In genomic region chr17:12745761-12746160, GRCm38 (mm10) we compare ENCODE assay signal across 13 mouse cellular contexts. TPM values are rescaled to one million over a fixed set of nuclear protein-coding genes. Genes with fewer than 3 reads are reported as not detected.
DNase-seq lines count a peak whose midpoint lies in the region; ATAC-seq lines count a peak whose summit lies in the region.
"Had no signal": no experiment of that assay in that cellular context is flagged by ENCODE, and none has a peak within 500 bp of the region (broad histone marks: within the 10 kb centered on the region; RNA-seq: fewer than 3 reads in every experiment).

No protein-coding gene starts in this region.

- H3K9me3 ChIP-seq in heart, embryonic 11.5 days (replicated peaks; ENCODE audit: control insufficient read depth, low read length), result peaks cover 7% of the 10 kb centered on the region
- H3K9me3 ChIP-seq in forebrain, embryonic 15.5 days, result peaks cover 11% of the 10 kb centered on the region

- H3K27ac ChIP-seq in heart, embryonic 11.5 days (ENCODE audit: low read depth, low read length), result peak overlapping the region; percentile 54
- H3K27ac ChIP-seq in forebrain, embryonic 15.5 days (replicated peaks), result no peak overlapping the region
- H3K27ac ChIP-seq: layer of hippocampus, adult 2 months; limb, embryonic 10.5 days; neural tube, embryonic 13.5 days had no signal

- peak overlapping the region; percentile 2; the same call in 1 of the 2 replicates for H3K4me3 ChIP-seq in heart, embryonic 11.5 days (ENCODE audit: low read depth, low read length)
- no peak overlapping the region for H3K4me3 ChIP-seq in forebrain, embryonic 15.5 days
- H3K4me3 ChIP-seq: layer of hippocampus, adult 2 months; limb, embryonic 10.5 days; neural tube, embryonic 13.5 days had no signal

- ATAC-seq in heart, embryonic 11.5 days (replicated peaks; ENCODE audit: insufficient number of reproducible peaks, low FRiP score, low TSS enrichment), result no peak
- ATAC-seq in hematopoietic stem cell, adult 5-6 weeks (replicated peaks in 1 of 2; ENCODE audit: insufficient read depth in 1 of 2, low FRiP score in 2 of 2, low TSS enrichment in 1 of 2, low read depth in 1 of 2, poor library complexity in 2 of 2, severe bottlenecking in 2 of 2), result peak; percentile 77 to 79
- no peak for ATAC-seq in forebrain, embryonic 15.5 days (replicated peaks)

- peaks cover 60% of the 10 kb centered on the region for H3K4me1 ChIP-seq in heart, embryonic 11.5 days (ENCODE audit: control insufficient read depth, insufficient read depth, low read length)
- peaks cover 13% of the 10 kb centered on the region for H3K4me1 ChIP-seq in forebrain, embryonic 15.5 days

- H3K36me3 ChIP-seq in heart, embryonic 11.5 days (ENCODE audit: control insufficient read depth, insufficient read depth, low read length), result peaks cover 68% of the 10 kb centered on the region
- peaks cover 27% of the 10 kb centered on the region; the same call in 1 of the 2 replicates for H3K36me3 ChIP-seq in forebrain, embryonic 15.5 days

- H3K9ac ChIP-seq in heart, embryonic 11.5 days (ENCODE audit: low read depth, low read length), result 0 out of 2 replicates have a peak overlapping the region, but pooled peaks have one; percentile 22
- no peak overlapping the region for H3K9ac ChIP-seq in forebrain, embryonic 15.5 days (replicated peaks)
- H3K9ac ChIP-seq: neural tube, embryonic 13.5 days had no signal

- H3K27me3 ChIP-seq in heart, embryonic 11.5 days (ENCODE audit: control insufficient read depth, insufficient read depth, low read length), result no peaks in the 10 kb centered on the region
- no peaks in the 10 kb centered on the region for H3K27me3 ChIP-seq in forebrain, embryonic 15.5 days
- H3K27me3 ChIP-seq: neural tube, embryonic 13.5 days had no signal

- peak overlapping the region; percentile 67 for H3K4me2 ChIP-seq in heart, embryonic 11.5 days
- no peak overlapping the region for H3K4me2 ChIP-seq in forebrain, embryonic 15.5 days (replicated peaks)
- H3K4me2 ChIP-seq: neural tube, embryonic 13.5 days had no signal

- DNase-seq in heart, adult 11 months, result no peak
- DNase-seq in CD4-positive, CD25-positive, alpha-beta regulatory T cell, adult 2 months (ENCODE audit: low read depth, low spot score), result peak; percentile 60
- DNase-seq in naive thymus-derived CD4-positive, alpha-beta T cell, adult 2 months (ENCODE audit: low read depth), result peak; percentile 62
- DNase-seq in urinary bladder, postnatal 4 days (ENCODE audit: low spot score in 2 of 2), result no peak
- DNase-seq in kidney, postnatal 10 days, result no peak
- DNase-seq: cerebellum, postnatal 36 days; right cerebral cortex, postnatal 14 days had no signal

- 60% methylated on average over 4 of the region's 4 CpGs for WGBS in heart, embryonic 11.5 days (ENCODE audit: insufficient replicate concordance)
- WGBS in forebrain, embryonic 15.5 days, result 88% methylated on average over 4 of the region's 4 CpGs

RNA-seq across cellular contexts. Expression of gene Igf2r, which starts 23.7 kb away (rescaled TPM):
- 199 and 238 TPM in 2 replicates for polyA plus RNA-seq in heart, embryonic 11.5 days (2014; fragmentation: Nextera tagmentation; extraction: Ambion mirVana)
- 17.5 and 24.6 TPM in 2 replicates for total RNA-seq in hematopoietic stem cell, adult 5-6 weeks (2017)
- polyA plus RNA-seq in forebrain, embryonic 15.5 days (2015; fragmentation: Nextera tagmentation; extraction: Ambion mirVana), result 10.8 and 11.0 TPM in 2 replicates

Comparison
In these comparisons a context has a peak if more than half of its experiments do, and no peak if none do; other contexts are left out.
1. ATAC-seq: peak in hematopoietic stem cell, adult 5-6 weeks (2 of 2); none in heart, embryonic 11.5 days (single experiment) and forebrain, embryonic 15.5 days (single experiment).
2. DNase-seq: peak in CD4-positive, CD25-positive, alpha-beta regulatory T cell, adult 2 months (single experiment) and naive thymus-derived CD4-positive, alpha-beta T cell, adult 2 months (single experiment); none in heart, adult 11 months (single experiment), urinary bladder, postnatal 4 days (0 of 2) and kidney, postnatal 10 days (single experiment).
3. RNA of gene Igf2r, which starts 23.7 kb away (polyA plus RNA-seq): 199 to 238 TPM in heart, embryonic 11.5 days; 10.8 to 11.0 TPM in forebrain, embryonic 15.5 days; every median in the first group is over 10 times any median in the second.